Mouse (Mus musculus) neural tube, embryonic 13.5 days (tissue): ENCODE measurements around the gene Clns1a. TPM values are rescaled to one million over a fixed set of nuclear protein-coding genes. Genes with fewer than 3 reads are reported as not detected.

Experiments
- ATAC-seq: fragments of 200-750 bp; cut with Nextera tagmentation; 2 replicates; pipeline ENCODE4 v1.8.0; 2017; ENCODE audit warnings: low read depth, mild to moderate bottlenecking, moderate TSS enrichment, moderate library complexity
- H3K27ac ChIP-seq: fragments of 300-500 bp; sonication (generic); replicated peaks from 2 replicates; pipeline ENCODE4 v1.5.1; 2015; ENCODE audit warnings: moderate library complexity, mild to moderate bottlenecking, inconsistent platforms
- H3K27me3 ChIP-seq: fragments of 300-500 bp; sonication (generic); 2 replicates; pipeline ENCODE4 v1.6.1; 2015; ENCODE audit warnings: mild to moderate bottlenecking, inconsistent platforms
- H3K36me3 ChIP-seq: fragments of 300-500 bp; sonication (generic); 2 replicates; pipeline ENCODE4 v1.6.1; 2015; ENCODE audit warnings: mild to moderate bottlenecking, inconsistent platforms
- H3K4me1 ChIP-seq: fragments of 300-500 bp; sonication (generic); replicated peaks from 2 replicates; pipeline ENCODE4 v1.6.1; 2015; ENCODE audit warnings: inconsistent platforms
- H3K4me2 ChIP-seq: fragments of 300-500 bp; sonication (generic); 2 replicates; pipeline ENCODE4 v1.6.1; 2015; ENCODE audit warnings: inconsistent platforms, mild to moderate bottlenecking, moderate library complexity
- H3K4me3 ChIP-seq: fragments of 300-500 bp; sonication (generic); 2 replicates; pipeline ENCODE4 v1.5.1; 2015; ENCODE audit warnings: mild to moderate bottlenecking, inconsistent platforms
- H3K9ac ChIP-seq: fragments of 300-500 bp; sonication (generic); 2 replicates; pipeline ENCODE4 v1.6.1; 2015; ENCODE audit warnings: moderate library complexity, mild to moderate bottlenecking, inconsistent platforms
- H3K9me3 ChIP-seq: fragments of 300-500 bp; sonication (generic); 2 replicates; pipeline ENCODE4 v1.6.1; 2016; ENCODE audit warnings: inconsistent platforms
- WGBS: fragments of 180-500 bp; shearing (Covaris S2); methylation state at CpG from one replicate; pipeline ENCODE4 v1.1.7; 2015; 5-methylcytosine and 5-hydroxymethylcytosine counted together
- polyA plus RNA-seq: library from polyadenylated mRNA; unstranded; fragments of >200 nt; fragmentation: Nextera tagmentation; extraction: Ambion mirVana; gene quantifications from 2 replicates; pipeline ENCODE4 v1.2.1, GENCODE M21; 2015

Clns1a gene
- polyA plus RNA-seq, 1 experiment from 2014 or later, result 193 TPM

GRCm38 (mm10) chr7:97748527-97749206 lies 52.2 kb downstream of the Clns1a start:
- H3K9me3 ChIP-seq, result no peaks in the 10 kb centered on the region
- no peaks in the 10 kb centered on the region for H3K27me3 ChIP-seq
- H3K4me3 ChIP-seq, result no peak overlapping the region
- peak overlapping the region; percentile 31 for H3K4me2 ChIP-seq
- H3K4me1 ChIP-seq, result peaks cover 15% of the 10 kb centered on the region; the same call in 1 of the 2 replicates
- WGBS, result 62% methylated on average over 10 of the region's 10 CpGs
- H3K9ac ChIP-seq, result no peak overlapping the region
- ATAC-seq, result no peak
- H3K36me3 ChIP-seq, result no peaks in the 10 kb centered on the region
- H3K27ac ChIP-seq, result no peak overlapping the region

- ATAC-seq, result no peak
- Histone ChIP-seq H3K4me2 (peak overlapping the region; percentile 31), H3K9ac (no peak overlapping the region), H3K4me1 (peaks cover 15% of the 10 kb centered on the region; the same call in 1 of the 2 replicates), H3K27ac (no peak overlapping the region), H3K27me3 (no peaks in the 10 kb centered on the region), H3K9me3 (no peaks in the 10 kb centered on the region), H3K4me3 (no peak overlapping the region), H3K36me3 (no peaks in the 10 kb centered on the region)
- 27% methylated on average over 19 of the region's 19 CpGs for WGBS
Observed at GRCm38 (mm10) chr7:97749207-97750190, 53.1 kb downstream of the Clns1a start.

GRCm38 (mm10) chr7:97756967-97757881 lies 60.8 kb downstream of the Clns1a start:
- ATAC-seq, result peak; percentile 94
- Histone ChIP-seq H3K4me3 (peak overlapping the region; percentile 17), H3K4me1 (peaks cover 15% of the 10 kb centered on the region), H3K9me3 (no peaks in the 10 kb centered on the region), H3K27me3 (no peaks in the 10 kb centered on the region), H3K9ac (peak overlapping the region; percentile 61), H3K27ac (peak overlapping the region; percentile 67), H3K36me3 (no peaks in the 10 kb centered on the region), H3K4me2 (peak overlapping the region; percentile 52)
- 22% methylated on average over 18 of the region's 18 CpGs for WGBS

- no peak overlapping the region for H3K4me3 ChIP-seq
- WGBS, result 85% methylated on average over 11 of the region's 11 CpGs
- H3K4me2 ChIP-seq, result no peak overlapping the region
- H3K4me1 ChIP-seq, result no peaks in the 10 kb centered on the region
- H3K27ac ChIP-seq, result no peak overlapping the region
- no peak overlapping the region for H3K9ac ChIP-seq
- H3K36me3 ChIP-seq, result no peaks in the 10 kb centered on the region
- no peak for ATAC-seq
- no peaks in the 10 kb centered on the region for H3K27me3 ChIP-seq
- H3K9me3 ChIP-seq, result no peaks in the 10 kb centered on the region
Observed at GRCm38 (mm10) chr7:97764591-97764990, 68.2 kb downstream of the Clns1a start.

- no peak overlapping the region for H3K9ac ChIP-seq
- no peaks in the 10 kb centered on the region for H3K36me3 ChIP-seq
- H3K4me1 ChIP-seq, result no peaks in the 10 kb centered on the region
- no peak overlapping the region for H3K4me2 ChIP-seq
- no peak for ATAC-seq
- no peaks in the 10 kb centered on the region for H3K9me3 ChIP-seq
- H3K4me3 ChIP-seq, result no peak overlapping the region
- no peaks in the 10 kb centered on the region for H3K27me3 ChIP-seq
- 91% methylated on average over 21 of the region's 21 CpGs for WGBS
- no peak overlapping the region for H3K27ac ChIP-seq
Observed at GRCm38 (mm10) chr7:97765181-97765962, 68.9 kb downstream of the Clns1a start.

GRCm38 (mm10) chr7:97765963-97766347 lies 69.5 kb downstream of the Clns1a start:
- ATAC-seq, result no peak
- no peak overlapping the region for H3K4me2 ChIP-seq
- 80% methylated on average over 5 of the region's 5 CpGs for WGBS
- no peaks in the 10 kb centered on the region for H3K9me3 ChIP-seq
- H3K4me1 ChIP-seq, result no peaks in the 10 kb centered on the region
- no peak overlapping the region for H3K9ac ChIP-seq
- no peak overlapping the region for H3K27ac ChIP-seq
- no peaks in the 10 kb centered on the region for H3K27me3 ChIP-seq
- H3K4me3 ChIP-seq, result no peak overlapping the region
- no peaks in the 10 kb centered on the region for H3K36me3 ChIP-seq

GRCm38 (mm10) chr7:97766406-97767166 lies 70.2 kb downstream of the Clns1a start:
- Histone ChIP-seq H3K9me3 (no peaks in the 10 kb centered on the region), H3K4me2 (no peak overlapping the region), H3K36me3 (no peaks in the 10 kb centered on the region), H3K9ac (no peak overlapping the region), H3K27me3 (no peaks in the 10 kb centered on the region), H3K4me3 (no peak overlapping the region), H3K4me1 (no peaks in the 10 kb centered on the region), H3K27ac (no peak overlapping the region)
- ATAC-seq, result no peak
- WGBS, result 82% methylated on average over 9 of the region's 9 CpGs

- Histone ChIP-seq H3K9ac (no peak overlapping the region), H3K4me3 (no peak overlapping the region), H3K27me3 (no peaks in the 10 kb centered on the region), H3K36me3 (no peaks in the 10 kb centered on the region), H3K27ac (no peak overlapping the region), H3K9me3 (no peaks in the 10 kb centered on the region), H3K4me1 (no peaks in the 10 kb centered on the region), H3K4me2 (no peak overlapping the region)
- ATAC-seq, result no peak
- 86% methylated on average over 8 of the region's 8 CpGs for WGBS
Observed at GRCm38 (mm10) chr7:97767841-97768240, 71.4 kb downstream of the Clns1a start.

- no peak for ATAC-seq
- H3K4me1 ChIP-seq, result no peaks in the 10 kb centered on the region
- no peaks in the 10 kb centered on the region for H3K36me3 ChIP-seq
- H3K4me3 ChIP-seq, result no peak overlapping the region
- H3K9me3 ChIP-seq, result no peaks in the 10 kb centered on the region
- H3K4me2 ChIP-seq, result no peak overlapping the region
- no peak overlapping the region for H3K27ac ChIP-seq
- no peak overlapping the region for H3K9ac ChIP-seq
- WGBS, result 89% methylated on average over 4 of the region's 4 CpGs
- H3K27me3 ChIP-seq, result no peaks in the 10 kb centered on the region
Observed at GRCm38 (mm10) chr7:97769020-97769419, 72.6 kb downstream of the Clns1a start.
